Mouse (Mus musculus): ENCODE data around the gene Myo9a. TPM values are rescaled to one million over a fixed set of nuclear protein-coding genes. Genes with fewer than 3 reads are reported as not detected.

The Myo9a gene
- polyA plus RNA-seq (2015; fragmentation: Nextera tagmentation; extraction: Ambion mirVana) = 28.1 and 28.2 TPM in 2 replicates

DNA sequence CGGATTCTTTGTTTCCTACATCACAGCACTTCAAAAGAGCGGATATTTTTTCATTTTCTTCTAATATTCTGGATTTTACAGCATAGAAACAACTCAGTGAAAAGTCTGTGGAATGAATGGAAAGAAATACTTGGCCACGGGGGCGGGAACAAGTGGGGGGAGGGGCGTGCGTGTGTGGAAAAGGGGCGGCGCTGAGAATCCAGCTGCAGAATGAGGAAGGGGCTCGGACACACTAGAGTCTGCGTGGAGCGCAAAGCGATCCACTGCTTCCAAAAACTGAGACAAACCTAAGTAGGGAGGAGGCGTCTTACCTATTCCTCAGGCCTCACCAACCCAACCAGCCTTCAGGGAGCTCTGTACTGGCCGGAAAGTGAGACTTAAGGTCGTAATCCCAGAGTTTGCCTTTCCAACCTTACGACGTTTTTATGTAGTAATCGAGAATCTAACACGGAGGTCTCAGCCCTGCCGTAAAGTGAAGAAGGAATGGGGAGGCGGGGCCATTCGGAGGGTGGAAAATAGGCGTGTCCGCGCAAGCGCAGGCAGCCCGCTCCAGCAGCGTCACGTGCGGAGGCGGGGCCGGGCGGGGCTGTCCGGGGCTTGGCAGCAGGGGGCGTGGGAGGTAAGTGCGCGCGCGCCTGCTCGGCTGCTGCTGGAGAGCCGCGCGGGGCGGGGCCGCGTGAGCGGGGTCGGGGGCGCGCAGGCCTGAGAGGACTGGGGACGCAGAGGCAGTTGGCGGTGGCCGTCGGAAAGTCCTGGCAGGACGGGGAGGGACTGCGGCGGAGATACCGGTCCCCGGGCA lies at the start of gene Myo9a, which contains the start of gene Senp8:
Gene Myo9a, plus strand, starts transcription at position 630 of the 799 bp plus-strand sequence.
Gene Senp8, minus strand, starts transcription at position 444 of the 799 bp plus-strand sequence.
- H3K4me2 ChIP-seq = peak within 1 kb of the TSS; percentile 73
- peaks cover 22% of the 10 kb centered on the region for H3K4me1 ChIP-seq
- WGBS = 1% methylated on average over 59 of the region's 59 CpGs
- peak within 1 kb of the TSS; percentile 76 for H3K9ac ChIP-seq
- H3K27me3 ChIP-seq (replicated peaks) = no peaks in the 10 kb centered on the region
- H3K36me3 ChIP-seq (replicated peaks) = no peaks in the 10 kb centered on the region
- ATAC-seq (replicated peaks) = peak; percentile 95
- H3K9me3 ChIP-seq = no peaks in the 10 kb centered on the region
- H3K4me3 ChIP-seq = peak within 1 kb of the TSS; percentile 89
- peak within 1 kb of the TSS; percentile 93 for H3K27ac ChIP-seq

DNA sequence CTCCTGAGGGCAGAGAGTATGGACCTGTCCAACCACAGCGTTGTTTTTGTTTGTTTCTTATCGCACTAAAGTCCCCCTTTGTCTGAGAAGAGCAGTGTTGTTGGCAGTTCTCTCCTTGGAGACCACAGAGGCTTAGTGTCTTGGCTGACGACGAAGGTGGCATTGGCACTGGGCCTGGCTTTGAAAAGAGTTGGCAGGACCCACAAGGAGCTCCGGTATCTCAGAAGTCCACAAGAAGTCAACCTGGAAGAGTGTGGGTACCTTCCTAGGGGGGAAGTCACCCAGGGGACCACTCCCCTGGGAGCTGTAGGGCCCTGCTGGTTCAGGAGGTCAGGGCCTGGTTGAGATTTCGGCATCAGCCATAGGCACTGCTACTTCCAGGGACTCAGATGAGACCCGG lies 49.6 kb upstream of the Myo9a start:
- WGBS = 75% methylated on average over 7 of the region's 7 CpGs
- H3K9me3 ChIP-seq = no peaks in the 10 kb centered on the region
- no peak for ATAC-seq (replicated peaks)
- no peak overlapping the region for H3K4me2 ChIP-seq
- no peak overlapping the region for H3K27ac ChIP-seq
- H3K4me1 ChIP-seq = no peaks in the 10 kb centered on the region
- H3K4me3 ChIP-seq = no peak overlapping the region
- no peaks in the 10 kb centered on the region for H3K36me3 ChIP-seq (replicated peaks)
- no peaks in the 10 kb centered on the region for H3K27me3 ChIP-seq (replicated peaks)
- no peak overlapping the region for H3K9ac ChIP-seq

DNA sequence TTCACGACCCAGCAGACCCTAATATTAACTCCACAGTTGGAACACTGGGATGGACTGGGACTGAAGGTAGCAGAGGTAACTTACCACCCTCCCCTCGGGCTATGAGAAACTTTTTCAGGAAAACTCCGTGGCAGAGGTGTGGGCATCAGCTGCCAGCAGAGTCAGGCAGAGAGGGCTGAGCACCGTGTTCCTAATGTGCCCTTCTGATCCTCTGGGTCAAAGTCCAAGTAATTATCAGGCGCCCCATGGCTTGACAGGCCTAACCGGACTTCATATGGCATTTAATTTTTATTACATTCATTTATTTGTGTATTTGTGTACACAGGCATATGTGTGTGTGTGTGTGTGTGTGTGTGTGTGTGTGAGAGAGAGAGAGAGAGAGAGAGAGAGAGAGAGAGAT lies 47.6 kb upstream of the Myo9a start:
- no peak for ATAC-seq (replicated peaks)
- no peak overlapping the region for H3K9ac ChIP-seq
- no peaks in the 10 kb centered on the region for H3K36me3 ChIP-seq (replicated peaks)
- no peaks in the 10 kb centered on the region for H3K9me3 ChIP-seq
- no peaks in the 10 kb centered on the region for H3K4me1 ChIP-seq
- H3K27me3 ChIP-seq (replicated peaks) = no peaks in the 10 kb centered on the region
- H3K4me2 ChIP-seq = no peak overlapping the region
- WGBS = 75% methylated on average over 6 of the region's 6 CpGs
- no peak overlapping the region for H3K27ac ChIP-seq
- no peak overlapping the region for H3K4me3 ChIP-seq

DNA sequence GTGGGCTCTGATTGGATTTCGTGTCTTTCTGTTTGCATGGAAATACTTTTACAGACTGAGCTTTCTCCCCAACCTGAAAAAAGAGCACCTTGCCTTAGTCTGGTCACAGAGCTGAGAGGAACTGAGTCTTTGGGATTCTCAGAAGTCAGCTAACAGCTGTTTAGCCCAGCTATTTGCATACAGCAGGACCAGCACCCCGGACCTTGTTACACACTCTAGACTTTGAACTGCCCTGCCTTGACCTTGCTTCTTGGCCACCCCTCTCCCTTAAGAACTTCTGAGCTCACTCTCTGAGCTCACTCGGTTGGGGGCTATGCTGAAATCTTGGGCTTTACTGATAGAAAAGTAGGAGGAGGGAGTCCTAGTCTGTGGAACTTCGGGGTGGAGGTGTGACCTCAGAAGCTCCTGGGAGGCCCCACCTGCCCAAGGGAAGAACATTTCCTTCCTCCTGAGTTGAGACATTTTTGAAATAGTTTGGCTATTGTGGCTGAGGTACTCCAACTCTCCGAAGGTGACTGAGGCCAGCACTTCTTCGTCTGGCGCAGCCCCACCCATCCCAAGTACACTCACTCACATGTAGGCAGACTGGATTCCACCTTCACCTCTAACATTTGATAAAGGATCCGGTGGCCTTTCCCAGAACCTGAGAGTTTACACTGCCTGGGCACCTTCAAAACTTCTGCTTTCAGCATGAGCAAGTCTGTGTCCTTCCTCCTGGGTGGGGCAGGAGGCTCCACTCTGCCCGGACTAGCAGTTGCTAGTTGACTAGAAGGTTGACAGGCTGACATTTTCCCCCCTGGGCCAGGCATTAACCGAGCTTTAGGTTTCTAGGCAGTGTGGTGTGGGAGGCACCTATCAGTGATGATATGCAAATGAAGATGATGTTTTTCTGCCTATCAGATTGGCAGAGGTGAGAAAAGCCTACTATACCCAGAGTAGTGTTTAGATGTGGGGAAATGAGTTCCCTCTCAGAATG lies 43.6 kb upstream of the Myo9a start:
- Histone ChIP-seq H3K27ac (no peak overlapping the region), H3K4me3 (no peak overlapping the region), H3K4me2 (no peak overlapping the region), H3K27me3 (replicated peaks) (no peaks in the 10 kb centered on the region), H3K4me1 (no peaks in the 10 kb centered on the region), H3K9ac (no peak overlapping the region), H3K9me3 (no peaks in the 10 kb centered on the region), H3K36me3 (replicated peaks) (no peaks in the 10 kb centered on the region)
- no peak for ATAC-seq (replicated peaks)
- WGBS = 70% methylated on average over 10 of the region's 10 CpGs

DNA sequence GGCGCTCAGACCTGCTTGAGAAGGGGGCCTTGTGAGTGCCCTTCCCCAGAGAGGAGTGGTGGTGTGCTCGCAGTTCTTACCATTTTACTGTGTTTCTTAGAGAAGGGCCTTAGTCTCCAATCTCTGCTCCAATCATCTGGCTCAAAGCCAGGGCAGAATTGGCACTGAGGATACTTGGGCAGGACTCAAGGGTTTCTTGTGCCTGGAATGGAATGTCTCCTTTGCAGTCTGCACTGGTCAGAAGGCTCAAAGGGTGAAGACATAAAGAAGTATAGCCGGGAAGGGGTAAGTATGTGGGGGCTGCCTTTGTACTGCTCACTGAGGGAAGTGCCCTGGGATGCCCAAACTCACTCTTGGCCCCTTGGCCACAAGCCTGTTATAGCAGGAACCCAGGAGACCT lies 41.5 kb upstream of the Myo9a start:
- Histone ChIP-seq H3K27me3 (replicated peaks) (no peaks in the 10 kb centered on the region), H3K9ac (no peak overlapping the region), H3K4me3 (no peak overlapping the region), H3K4me2 (no peak overlapping the region), H3K9me3 (no peaks in the 10 kb centered on the region), H3K36me3 (replicated peaks) (no peaks in the 10 kb centered on the region), H3K27ac (no peak overlapping the region), H3K4me1 (no peaks in the 10 kb centered on the region)
- no peak for ATAC-seq (replicated peaks)
- 78% methylated on average over 3 of the region's 3 CpGs for WGBS

DNA sequence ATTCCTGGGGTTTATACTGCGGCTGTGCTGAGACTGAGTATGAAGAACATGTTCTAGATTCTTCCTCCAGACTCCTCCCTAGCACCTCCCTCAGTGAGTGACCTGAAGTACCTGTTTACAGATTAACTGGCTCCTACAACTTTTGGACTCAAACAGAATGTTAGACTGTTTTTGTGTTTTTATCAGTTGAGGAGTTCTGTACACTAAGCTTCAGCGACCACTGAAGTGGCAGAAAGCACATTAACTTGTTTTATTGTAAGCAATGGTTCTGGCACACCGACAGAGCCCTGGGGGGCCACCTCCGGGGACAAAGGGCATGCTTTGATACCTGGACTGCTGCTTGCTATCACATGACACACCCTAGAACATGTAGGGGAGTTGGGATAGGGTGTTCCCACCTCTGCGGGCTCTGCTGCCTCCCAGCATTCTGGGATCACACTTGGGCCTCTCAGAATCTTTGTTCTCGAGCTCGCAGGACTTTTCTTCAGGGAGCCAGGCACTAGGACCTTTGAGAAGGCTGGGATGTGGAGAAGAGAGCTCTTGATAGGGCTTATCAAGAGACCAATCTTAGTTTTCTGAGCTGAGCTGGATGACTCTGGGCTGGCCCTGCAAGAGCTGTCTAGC lies 34.3 kb upstream of the Myo9a start:
- no peak overlapping the region for H3K4me3 ChIP-seq
- ATAC-seq (replicated peaks) = no peak
- H3K4me2 ChIP-seq = no peak overlapping the region
- WGBS = 74% methylated on average over 7 of the region's 7 CpGs
- H3K27ac ChIP-seq = no peak overlapping the region
- H3K9me3 ChIP-seq = no peaks in the 10 kb centered on the region
- H3K4me1 ChIP-seq = no peaks in the 10 kb centered on the region
- no peaks in the 10 kb centered on the region for H3K27me3 ChIP-seq (replicated peaks)
- H3K9ac ChIP-seq = no peak overlapping the region
- H3K36me3 ChIP-seq (replicated peaks) = no peaks in the 10 kb centered on the region

DNA sequence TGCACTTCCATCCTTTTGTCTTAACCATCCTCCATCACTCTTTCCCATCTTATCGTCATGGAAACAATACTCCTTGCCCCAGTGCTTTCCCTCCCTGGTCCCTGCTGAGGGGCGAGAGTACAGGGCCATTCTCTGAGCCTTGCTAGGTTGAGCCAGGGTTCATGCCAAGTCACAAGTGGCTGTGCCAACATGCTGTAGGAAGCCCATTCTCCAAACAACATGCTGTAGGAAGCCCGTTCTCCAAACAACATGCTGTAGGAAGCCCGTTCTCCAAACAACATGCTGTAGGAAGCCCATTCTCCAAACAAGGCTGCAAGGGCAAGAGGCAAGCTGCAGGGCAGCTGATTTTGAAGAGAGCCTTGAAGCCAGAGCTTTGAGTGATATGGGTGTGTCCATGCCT lies 32.5 kb upstream of the Myo9a start:
- WGBS = 77% methylated on average over 4 of the region's 4 CpGs
- no peaks in the 10 kb centered on the region for H3K9me3 ChIP-seq
- H3K27me3 ChIP-seq (replicated peaks) = no peaks in the 10 kb centered on the region
- no peak overlapping the region for H3K4me3 ChIP-seq
- no peak overlapping the region for H3K4me2 ChIP-seq
- no peaks in the 10 kb centered on the region for H3K36me3 ChIP-seq (replicated peaks)
- no peak for ATAC-seq (replicated peaks)
- H3K27ac ChIP-seq = no peak overlapping the region
- H3K4me1 ChIP-seq = peaks cover under 1% of the 10 kb centered on the region
- H3K9ac ChIP-seq = no peak overlapping the region

DNA sequence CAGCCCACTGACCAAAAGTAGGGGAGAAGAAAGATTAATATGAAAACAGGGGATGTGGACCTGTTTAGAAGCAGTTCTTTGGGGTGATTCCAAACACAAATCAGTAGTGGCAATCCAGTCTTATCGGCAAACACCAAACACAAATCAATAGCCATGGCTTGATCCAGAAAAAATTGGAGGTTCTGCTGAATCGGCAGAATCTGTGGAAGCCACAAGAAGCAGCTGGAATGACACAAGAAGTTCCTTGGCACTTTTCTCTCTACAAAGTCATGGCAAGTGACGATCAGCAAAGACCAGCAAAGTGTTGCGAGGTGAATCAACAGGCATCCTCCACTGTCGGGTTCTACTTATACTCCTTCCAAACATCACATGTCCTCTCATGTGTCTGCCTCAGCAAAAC lies 29.6 kb upstream of the Myo9a start:
- Histone ChIP-seq H3K4me3 (no peak overlapping the region), H3K27ac (no peak overlapping the region), H3K9ac (no peak overlapping the region), H3K36me3 (replicated peaks) (no peaks in the 10 kb centered on the region), H3K4me2 (no peak overlapping the region), H3K27me3 (replicated peaks) (no peaks in the 10 kb centered on the region), H3K4me1 (peaks cover 4% of the 10 kb centered on the region), H3K9me3 (no peaks in the 10 kb centered on the region)
- 79% methylated on average over 5 of the region's 5 CpGs for WGBS
- ATAC-seq (replicated peaks) = no peak

DNA sequence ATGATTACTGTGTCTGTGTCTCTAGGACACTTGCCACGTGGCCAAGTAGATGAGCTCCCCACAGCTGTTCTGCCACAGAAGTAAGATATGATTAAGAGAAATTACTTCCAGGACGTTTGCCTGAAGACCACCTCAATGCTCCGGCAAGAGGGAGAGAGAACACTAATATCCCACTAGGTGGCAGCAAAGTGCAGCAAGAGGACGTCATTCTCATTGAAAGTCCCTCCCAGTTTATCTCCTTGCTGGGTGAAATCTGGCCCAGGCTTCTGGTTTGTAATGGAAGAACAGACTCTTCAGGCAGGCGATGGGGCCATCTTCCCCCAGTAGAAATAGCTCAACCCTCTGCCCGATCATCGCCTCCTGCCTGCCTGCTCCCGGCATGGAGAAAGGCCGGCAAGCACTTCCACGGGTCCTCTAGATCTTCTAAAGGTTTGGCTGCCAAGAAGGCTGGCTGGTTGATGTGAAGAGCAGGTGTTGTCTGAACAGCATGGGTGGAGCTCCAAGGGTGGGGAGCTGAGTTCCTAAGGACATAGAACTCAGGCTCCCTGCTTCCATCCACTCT lies 27.5 kb upstream of the Myo9a start:
- H3K27me3 ChIP-seq (replicated peaks) = no peaks in the 10 kb centered on the region
- 0 out of 2 replicates have a peak, but pooled peaks have one; percentile 45 for ATAC-seq (replicated peaks)
- no peaks in the 10 kb centered on the region for H3K36me3 ChIP-seq (replicated peaks)
- no peaks in the 10 kb centered on the region for H3K9me3 ChIP-seq
- H3K4me3 ChIP-seq = peak overlapping the region; percentile 19; the same call in 1 of the 2 replicates
- peak overlapping the region; percentile 47 for H3K4me2 ChIP-seq
- no peak overlapping the region for H3K27ac ChIP-seq
- peaks cover 4% of the 10 kb centered on the region for H3K4me1 ChIP-seq
- 21% methylated on average over 10 of the region's 10 CpGs for WGBS
- peak overlapping the region; percentile 38; the same call in 1 of the 2 replicates for H3K9ac ChIP-seq

DNA sequence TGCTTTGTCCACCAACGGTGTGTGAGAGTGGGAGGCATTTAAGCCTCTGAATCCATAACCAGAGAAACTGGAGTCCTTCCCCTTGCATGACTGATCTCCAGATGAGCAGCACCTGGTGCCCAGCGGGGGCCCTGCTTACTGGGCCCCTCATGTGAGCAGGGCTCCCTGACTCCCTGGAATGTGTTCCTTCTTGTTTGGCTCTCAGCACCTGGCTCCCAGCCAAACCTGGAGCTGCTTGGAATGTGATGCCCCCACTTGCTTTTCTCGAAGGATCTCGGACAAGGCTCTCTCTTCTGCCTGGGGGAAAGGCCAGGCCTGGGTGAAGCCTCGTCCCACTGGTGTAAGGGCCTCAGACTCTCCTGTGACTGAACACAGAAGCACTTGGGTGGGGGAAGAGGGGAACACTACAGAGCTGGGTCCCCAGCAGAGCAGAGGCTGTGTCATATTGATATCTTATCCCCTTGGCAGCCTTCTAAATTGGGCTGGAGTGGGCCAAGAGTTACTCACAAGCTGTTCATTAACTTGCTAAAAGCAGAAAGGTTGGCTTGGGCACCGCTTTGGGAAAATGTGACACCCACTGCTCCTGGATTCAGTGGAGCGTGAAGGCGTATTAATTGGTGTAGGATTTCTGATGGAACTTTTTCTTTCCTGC lies 26.8 kb upstream of the Myo9a start:
- WGBS = 65% methylated on average over 8 of the region's 8 CpGs
- H3K9ac ChIP-seq = no peak overlapping the region
- H3K27me3 ChIP-seq (replicated peaks) = no peaks in the 10 kb centered on the region
- H3K9me3 ChIP-seq = no peaks in the 10 kb centered on the region
- H3K4me2 ChIP-seq = no peak overlapping the region
- H3K36me3 ChIP-seq (replicated peaks) = no peaks in the 10 kb centered on the region
- peaks cover 4% of the 10 kb centered on the region for H3K4me1 ChIP-seq
- H3K4me3 ChIP-seq = no peak overlapping the region
- H3K27ac ChIP-seq = no peak overlapping the region
- 0 out of 2 replicates have a peak, but pooled peaks have one; percentile 37 for ATAC-seq (replicated peaks)

DNA sequence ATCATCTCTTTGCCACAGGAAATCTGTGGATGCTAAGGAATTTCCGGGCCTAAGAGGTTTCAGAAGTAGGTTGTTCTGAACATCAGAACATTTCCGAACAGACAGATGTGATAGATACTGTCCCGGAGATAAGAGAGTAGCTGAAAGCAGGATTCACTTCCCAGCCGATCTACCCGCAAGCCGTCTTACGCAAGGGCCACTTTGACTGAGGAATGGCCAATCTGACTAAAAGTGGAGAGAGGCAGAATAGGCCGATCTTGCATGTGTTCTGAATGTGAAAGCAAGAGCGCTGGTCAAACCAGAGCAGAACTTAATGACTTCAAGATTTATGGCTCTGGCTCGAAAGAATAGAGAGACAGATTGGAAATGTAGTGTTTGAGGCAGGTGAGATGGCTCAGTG lies 25.2 kb upstream of the Myo9a start:
- Histone ChIP-seq H3K9me3 (no peaks in the 10 kb centered on the region), H3K27ac (no peak overlapping the region), H3K9ac (no peak overlapping the region), H3K4me3 (no peak overlapping the region), H3K36me3 (replicated peaks) (no peaks in the 10 kb centered on the region), H3K4me2 (no peak overlapping the region), H3K4me1 (peaks cover 4% of the 10 kb centered on the region), H3K27me3 (replicated peaks) (no peaks in the 10 kb centered on the region)
- ATAC-seq (replicated peaks) = no peak
- WGBS = 89% methylated on average over 10 of the region's 10 CpGs
